Mouse (Mus musculus) kidney, adult 9 months (tissue): ENCODE data around the gene Hras.

Source experiments
- DNase-seq: peaks from one replicate; pipeline ENCODE4 v3.0.0; 2022

The Hras gene

DNA sequence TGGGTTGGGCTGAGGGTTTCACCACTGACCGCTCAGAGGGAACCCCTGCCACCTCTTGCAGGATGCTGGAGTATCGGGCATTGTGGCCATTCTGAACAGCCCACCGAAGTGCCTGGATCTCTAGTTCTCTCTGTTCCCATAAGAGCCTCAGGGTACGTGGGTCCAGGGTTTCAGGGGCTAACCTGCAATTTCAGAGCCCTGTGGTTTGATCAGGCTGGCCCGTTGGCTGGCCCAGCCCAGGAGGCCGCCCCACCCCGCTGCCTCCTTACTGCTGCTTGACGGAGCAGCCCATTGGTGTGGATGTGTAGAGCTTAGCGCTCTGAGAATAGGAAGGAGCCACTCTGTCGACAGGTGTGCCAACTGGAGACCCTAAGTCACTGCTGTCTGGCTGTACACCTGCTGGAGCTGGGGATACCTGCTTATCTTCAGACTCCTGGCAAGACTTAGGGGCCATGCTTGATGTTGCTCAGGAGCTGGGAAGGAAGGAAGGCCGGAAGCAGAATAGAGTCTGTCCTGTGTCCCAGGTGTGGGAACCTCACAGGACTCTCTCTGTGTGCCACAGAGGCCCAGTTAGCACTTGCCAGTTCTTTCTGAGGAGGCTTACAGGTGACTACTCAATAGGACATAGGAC is 19.9 kb upstream of the Hras start, which contains the start of gene Lmntd2:
Gene Lmntd2, minus strand, starts transcription at position 476 of the 631 bp plus-strand sequence.
- no peak for DNase-seq

DNA sequence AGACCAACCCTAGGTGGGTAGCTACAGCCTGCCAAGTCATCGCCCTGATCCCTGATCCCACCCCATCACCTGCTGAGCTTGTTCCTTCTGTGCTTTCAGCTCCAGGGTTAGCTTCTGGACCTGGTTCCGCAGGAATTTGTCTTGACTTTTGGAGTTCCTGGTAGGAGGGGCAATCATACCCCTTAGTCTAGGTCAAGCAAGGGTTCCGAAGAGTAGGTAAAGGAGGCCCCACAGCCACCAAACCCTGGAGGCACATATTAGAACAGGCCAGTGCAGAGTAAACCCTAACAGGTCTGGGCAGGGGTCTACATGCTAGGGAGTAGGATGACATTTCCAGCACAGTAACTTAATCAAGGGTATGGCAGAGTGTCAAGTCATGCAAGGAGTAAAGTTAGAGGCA is 19.3 kb upstream of the Hras start:
- no peak for DNase-seq

DNA sequence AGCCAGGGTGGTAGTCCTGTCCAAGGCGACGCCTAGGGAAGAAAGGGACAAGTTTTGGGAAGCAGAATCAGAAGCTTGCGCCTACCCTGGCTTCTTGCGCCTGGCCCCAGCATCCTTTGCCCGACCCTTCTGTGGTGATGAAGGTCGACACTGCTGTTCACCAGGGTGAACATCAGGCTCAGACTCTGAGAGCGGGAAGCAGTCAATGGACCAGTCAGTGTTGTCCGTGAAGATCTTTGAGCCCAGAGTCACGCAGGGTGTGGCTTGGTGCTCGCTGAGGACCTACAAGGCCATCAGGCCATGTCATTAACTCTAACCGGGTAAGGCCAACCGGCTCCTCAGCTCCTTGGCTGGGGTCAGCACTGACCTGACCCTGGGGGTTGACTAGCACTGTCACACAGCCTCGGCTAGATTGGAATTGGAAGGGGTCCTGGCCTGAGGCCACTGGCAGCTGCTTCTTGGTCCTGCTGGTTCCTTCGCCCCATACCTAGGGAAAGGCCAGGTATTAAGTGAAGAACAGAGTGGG is 16.9 kb upstream of the Hras start:
- DNase-seq = no peak

DNA sequence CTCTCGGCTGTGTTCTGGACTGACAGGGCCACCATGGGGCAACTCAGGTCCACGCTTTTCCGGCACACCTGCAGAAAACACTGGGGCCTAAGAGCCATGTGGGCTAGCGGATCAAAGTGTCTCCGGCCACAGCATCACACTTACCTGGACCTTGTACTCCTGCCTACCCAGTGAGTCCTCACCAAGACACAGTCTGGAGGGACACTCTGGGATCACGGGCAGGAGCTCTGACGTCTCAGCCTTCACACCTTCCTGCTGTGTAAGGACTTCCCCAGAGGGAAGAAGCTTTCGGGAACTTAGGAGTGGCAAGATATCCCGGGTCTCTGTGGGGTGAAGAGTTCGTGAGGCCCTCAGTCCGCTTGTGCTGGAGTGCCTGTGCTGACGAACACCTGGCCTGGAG is 16.3 kb upstream of the Hras start:
- no peak for DNase-seq

DNA sequence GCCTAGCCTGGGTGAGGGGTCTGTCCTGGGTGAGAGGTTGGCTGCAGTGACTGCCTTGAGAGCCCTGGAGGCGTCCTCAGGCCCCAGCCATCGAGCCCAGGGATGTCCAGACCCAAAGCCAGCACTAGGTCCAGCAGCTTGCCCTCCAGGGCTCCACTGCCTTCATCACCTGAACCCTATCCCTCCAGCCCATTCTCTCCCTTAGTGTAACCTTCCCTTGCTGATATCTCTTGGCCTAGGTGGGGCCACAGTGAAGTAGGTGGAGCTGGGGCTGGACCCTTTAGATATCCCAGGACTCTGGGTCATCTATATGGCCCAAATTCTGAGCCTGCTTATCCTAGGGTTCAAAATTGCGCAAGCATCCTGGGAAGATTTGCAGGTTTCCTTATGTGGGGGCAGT is 15.7 kb upstream of the Hras start:
- no peak for DNase-seq

DNA sequence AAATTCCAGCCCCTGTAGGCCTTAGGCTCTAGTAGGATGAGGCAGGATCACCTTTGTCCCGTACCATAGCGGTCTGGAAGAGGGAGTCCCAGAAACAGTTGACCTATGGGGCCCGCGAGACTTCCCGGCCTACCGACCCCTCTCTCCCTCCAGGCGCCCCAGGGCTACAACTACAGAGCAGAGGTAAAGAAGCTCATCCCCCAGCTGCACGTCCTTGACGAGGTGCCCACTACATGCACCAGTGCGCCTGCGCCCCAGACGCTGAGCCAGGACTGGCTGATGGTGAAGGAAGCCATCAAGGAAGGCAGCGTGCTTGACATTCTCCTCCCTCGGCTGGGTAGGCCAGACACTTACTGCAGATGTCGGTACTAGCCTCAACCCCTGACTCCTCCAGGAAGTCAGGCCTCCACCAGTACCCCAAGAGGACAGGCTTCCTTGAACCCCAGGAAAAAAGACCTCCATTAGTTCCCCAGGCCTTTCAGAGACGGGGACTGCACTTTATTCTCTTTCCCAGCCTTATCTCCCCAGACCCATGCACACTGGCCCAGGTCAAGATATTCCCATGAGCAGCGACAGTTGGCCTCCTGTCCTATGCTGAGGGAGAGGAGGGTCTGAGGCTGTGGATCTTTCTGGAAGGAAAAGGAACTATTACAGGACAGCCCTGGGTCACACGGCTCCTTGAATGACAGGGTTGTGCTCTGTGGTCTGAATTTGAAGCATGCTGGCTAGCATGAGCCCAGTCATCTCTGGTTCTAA is 12.6 kb upstream of the Hras start:
- no peak for DNase-seq

DNA sequence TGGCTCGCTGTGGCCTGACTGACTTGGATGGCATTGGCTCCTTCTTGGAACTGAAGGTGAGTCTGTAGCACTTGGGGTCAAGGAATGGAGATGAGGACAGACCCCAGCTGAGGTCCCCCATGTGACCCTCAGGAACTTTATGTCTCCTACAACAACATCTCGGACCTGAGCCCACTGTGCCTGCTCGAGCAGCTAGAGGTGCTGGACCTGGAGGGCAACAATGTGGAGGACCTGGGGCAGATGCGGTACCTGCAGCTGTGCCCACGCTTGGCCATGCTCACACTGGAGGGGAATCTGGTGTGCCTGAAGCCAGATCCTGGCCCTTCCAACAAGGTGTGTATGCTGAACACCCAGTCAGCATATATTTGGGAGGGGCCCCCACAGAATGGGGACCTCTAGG is 11.7 kb upstream of the Hras start:
- DNase-seq = no peak

DNA sequence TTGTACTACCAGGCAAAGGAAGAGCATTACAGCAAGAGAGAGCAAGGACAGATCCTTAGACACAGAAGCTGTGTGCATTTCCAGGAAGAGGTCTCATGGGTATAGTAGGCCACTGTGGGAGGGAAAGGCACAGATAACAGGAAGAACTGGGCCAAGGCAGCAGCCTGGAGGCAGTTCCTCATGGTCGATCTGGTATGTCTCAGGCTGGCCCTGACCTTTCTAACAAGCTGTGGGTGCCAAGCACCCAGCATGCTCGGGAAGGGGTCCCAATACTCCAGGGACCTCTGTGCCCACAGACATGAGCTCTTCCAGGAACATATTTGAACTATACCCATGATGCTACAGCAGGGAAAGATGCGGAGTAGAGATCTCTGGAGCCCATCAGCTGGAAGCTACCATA is 10.7 kb upstream of the Hras start:
- DNase-seq = no peak

DNA sequence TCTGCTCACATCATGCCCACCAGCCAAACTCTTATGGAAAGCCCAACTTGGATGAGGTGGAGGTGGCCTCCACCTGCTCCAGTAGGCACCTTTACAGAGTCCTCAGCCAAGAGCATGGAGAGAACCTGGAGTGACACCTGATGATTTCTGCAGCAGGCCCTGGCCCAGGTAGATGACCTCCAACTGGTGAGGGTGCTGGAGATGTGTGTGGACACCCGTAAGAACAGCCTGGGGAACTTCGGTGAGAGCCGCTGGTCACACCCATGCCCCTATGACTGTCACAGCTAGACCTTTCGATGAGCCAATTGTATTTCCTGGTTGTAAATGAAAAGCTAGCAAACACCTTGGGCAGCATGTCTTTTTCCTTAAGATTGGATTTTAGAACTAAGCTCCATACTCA is 4.3 kb upstream of the Hras start:
- DNase-seq = no peak

DNA sequence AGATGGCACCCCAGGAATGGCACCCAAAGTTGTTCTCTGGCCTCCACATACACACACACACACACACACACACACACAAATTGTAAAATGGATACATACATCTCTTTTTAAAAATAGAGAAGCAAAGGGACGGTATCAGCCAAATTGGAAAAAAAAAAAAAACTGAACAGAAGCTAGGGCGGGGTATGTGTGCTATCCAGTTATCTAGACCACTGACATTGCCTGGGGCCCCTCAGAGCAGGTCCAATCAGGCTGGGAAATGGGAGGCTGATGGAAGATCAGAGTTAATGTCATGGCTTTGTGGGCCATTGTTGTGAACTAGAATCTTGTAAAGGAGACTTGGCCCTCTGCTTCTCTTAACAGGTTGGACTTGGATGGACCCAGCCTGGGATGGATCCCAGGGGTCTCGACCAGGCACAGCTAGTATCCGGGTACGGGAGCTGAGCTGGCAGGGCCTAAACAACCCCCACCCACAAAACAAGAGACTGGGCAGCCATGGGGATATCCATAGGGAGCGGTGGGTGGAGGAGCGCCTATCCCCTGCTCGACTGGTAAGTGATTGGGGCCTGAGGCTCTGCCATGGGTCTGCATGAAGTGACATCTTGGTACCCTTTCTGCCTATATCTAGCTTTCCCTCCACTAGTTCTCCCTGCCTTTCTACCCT is 2.9 kb upstream of the Hras start:
- no peak for DNase-seq

DNA sequence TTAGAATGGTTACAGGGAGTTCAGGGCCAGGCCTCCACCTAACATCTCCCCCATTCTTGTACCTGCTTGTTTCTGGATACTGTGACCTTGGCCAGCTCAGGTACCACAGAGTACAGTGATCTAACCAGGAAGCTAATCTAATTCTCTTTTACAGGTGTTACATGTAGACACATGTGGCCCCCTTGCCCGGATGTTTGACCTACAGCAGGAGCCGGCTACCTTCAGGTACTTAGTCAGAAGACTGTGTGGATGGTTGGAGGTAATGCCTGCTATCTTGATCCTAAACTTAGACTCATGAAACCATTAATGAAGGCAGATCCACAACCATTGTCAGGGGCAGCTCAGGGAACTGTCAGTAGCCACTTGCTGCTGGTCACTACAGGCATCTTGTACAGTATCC is 1.9 kb upstream of the Hras start:
- DNase-seq = no peak

DNA sequence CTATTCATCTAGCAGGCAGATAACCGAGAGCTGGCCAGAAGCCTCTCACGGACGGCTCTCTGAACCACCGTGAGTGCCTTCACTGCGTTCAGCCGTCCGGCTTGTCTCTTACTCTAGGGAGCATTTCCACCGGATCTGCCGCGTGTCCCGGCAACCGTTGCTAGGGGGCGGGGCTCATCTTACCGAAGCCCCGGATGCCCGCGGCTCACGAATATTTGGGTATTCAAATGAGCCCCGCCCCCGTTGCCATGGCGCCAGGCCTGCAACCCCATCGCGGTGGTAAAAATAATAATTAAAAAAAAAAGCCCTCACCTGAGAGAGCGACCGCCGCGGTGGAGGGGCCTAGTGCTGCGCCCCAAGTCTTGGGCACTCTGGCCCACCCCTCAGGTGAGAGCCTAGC is 1.0 kb upstream of the Hras start:
- peak; percentile 95 for DNase-seq

DNA sequence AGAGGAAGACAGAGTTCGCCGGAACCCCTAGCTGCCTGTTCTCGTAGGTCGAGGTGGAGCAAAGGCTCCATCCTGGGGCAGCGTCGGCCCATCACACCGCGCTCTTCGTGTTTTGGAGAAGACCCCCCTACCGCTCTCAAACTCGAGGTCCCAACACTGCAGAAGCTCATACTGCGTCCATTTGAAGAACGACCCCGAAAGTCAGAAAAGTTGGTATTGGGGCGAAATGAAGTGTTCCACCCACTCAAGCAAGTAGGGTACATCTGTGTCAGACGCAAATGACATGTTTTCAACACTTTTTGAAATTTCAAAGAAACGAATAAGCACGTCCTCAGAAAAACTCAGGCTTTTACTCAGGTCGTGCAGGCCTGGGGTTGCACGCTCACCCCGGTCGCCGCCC is 604 bp upstream of the Hras start:
- DNase-seq = no peak

DNA sequence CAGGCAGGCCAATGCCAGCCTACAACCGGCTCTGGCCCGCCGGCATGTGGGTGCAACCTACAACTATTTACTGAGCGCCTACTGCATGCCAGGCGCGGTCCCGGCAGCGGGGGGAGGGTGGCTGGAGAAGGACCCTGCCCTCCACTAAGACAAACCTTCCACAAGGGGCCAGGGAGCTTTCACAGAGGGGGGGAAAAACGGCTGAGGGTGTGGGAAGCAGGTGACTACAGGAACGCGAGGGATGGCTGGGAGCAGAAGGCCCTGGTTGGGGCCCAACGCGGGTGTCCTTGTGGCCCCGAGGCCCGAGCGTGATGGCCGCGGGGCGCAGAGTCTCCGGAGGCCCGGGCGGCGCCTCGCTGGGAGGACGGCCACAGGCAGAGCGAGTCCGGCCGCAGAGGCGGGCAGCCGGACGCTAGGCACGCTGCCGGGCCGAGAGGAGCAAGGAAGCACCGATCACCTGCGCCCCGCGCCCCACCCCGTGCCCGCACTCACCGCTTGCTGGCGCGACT is 403 bp downstream of the Hras start:
- peak; percentile 54 for DNase-seq

DNA sequence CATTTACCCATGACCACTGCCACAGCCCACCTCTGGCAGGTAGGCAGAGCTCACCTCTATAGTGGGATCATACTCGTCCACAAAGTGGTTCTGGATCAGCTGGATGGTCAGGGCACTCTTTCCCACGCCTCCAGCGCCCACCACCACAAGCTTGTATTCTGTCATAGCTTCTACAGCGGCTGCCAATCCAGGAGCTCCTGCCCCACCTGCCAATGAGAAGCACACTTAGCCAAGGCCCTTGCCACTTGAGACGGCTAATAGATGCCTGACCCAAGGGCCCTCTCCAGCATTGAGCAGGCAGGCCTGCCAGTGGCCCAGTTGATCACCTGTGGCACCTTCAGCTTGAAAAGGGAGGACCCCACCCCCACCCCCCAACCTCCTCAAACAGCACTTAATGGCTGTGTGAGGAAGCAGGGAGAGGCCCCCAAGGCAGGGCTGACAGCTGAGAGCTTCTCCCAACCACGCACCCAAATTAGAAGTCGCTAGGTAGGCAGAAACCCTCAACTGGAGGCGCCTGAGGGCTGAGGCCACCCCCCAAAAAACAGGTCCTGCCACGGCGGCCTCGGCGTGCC is 943 bp downstream of the Hras start:
- DNase-seq = no peak

DNA sequence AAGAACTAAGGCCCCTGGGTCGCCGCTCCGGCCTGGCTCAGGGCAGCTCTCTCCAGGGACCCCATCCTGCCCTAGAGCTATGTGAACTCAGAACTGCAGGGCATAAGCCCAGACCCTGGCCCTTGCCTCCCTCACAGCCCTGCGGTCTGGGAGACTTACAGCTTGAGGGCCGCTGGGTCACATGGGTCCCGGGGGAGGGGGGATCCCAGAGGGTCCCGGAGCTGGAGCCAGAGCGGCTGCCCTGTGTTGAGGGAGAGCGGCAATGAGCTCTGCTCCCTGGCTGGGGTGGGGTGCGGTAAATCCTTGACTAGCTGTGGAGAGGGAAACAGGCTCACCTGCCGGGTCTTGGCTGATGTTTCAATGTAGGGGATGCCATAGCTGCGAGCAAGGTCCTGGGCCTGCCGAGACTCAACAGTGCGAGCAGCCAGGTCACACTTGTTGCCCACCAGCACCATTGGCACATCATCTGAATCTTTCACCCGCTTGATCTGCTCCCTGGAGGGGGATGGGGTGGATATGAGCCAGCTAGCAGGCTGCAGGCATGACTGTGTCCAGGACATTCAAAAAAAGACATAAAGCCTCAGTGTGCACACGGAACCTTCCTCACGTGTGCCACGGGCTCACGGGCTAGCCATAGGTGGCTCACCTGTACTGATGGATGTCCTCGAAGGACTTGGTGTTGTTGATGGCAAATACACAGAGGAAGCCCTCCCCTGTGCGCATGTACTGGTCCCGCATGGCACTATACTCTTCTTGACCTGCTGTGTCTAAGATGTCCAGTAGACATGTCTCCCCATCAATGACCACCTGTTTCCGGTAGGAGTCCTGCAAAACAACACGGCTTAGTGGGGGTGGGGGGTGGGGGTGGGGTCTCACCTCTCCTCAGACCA is 1.8 kb downstream of the Hras start:
- DNase-seq = no peak

DNA sequence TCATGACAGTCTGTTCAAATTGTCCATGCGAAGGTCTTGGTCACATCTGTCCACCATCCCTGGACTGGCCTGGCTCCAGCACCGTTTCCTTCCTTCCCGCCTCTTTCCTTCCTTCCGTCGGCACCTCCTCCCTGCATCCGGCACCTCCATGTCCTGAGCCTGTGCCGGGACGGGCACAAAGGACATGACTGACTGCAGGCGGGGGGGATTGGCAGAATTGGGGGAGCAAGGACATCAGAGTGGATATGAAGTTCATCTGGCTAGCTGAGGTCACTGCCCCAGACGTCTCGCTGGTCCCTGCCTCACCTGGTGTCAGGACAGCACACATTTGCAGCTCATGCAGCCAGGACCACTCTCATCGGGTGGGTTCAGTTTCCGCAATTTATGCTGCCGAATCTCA is 2.8 kb downstream of the Hras start:
- DNase-seq = peak; percentile 58

DNA sequence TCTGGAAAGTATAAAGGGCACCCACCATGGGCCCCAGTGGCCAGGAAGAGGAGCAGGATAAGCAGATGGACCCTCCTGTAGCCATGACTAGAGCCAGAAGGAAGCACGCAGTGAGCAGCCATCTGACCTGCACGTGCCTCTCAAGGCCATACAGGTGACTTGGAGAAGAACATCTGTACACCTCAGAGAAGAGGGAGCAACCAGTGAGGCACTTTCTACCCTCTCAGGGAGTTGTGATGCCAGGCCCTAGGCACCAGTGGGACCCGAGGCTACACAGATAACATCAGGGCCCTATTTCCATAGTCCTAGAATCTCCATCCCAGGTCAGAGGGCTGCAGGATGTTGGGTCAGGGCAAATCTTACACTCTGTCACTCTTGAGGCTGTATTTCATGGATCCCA is 3.6 kb downstream of the Hras start:
- DNase-seq = no peak

DNA sequence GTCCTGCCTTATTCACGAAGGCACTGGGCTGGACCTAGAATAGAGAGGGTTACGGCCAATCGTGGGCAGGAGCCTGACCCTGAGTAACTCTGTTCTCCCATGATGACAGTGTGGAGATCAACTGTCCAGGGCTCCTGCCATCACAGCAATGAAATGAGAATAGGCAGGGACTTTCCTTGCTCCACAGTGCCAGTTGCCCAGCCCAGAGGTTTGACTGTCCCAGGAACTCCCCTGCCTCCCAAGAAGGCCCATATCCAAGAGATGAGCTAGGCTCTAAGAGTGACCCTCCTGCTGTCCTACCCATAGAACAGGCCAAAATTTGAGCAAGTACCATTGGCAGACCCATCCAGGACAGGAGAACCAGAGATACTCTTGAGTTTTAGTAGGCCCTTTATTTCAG is 5.1 kb downstream of the Hras start:
- DNase-seq = no peak

DNA sequence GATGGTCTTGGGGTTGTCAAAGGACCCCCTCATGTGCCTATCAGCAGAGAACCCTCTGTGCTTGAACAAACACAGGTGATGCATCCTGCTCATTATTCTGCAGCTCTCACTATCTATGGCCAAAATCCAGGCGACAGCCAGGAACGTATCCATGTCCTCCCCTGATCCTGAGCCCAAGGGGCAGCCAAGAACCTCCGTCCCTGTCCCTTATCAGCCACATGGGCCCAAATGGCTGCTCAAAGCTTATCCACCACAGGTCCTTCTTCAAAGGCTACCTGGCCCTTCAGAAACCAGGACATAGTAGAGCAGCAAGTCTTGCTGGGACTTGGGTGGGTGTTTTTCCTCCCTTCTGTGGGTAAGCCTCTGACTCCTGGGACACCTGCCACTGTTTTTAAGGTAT is 5.6 kb downstream of the Hras start:
- DNase-seq = no peak

DNA sequence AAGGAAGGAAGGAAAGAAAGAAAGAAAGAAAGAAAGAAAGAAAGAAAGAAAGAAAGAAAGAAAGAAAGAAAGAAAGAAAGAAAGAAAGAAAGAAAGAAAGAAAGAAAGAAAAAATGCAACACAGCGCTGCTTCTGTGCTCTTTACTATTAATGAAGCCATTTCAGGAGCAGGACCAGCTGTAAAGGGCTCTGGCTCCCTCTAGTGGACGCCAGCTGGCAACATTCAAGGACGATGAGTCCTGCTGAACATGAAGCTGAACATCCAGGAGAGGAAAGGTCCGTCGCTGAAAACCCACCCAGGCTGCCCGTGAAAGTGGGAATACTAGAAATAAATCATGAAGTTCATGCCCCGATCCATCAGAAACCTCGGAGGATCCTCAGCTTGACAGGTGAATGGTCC is 17.6 kb downstream of the Hras start:
- DNase-seq = peak; percentile 93

DNA sequence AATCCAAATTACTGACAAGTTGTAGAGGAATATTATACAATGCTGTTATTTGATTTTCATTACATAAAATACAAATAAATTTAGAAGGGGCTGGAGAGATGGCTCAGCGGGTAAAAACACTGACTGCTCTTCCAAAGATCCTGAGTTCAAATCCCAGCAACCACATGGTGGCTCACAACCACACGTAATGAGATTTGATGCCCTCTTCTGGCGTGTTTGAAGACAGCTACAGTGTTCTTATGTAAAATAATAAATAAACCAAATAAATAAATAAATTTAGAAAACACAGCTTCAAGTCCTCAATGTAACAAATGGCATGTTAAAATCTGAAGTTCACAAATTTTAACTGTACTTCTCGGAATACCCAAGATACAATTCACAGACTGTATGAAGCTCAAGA is 18.7 kb downstream of the Hras start:
- no peak for DNase-seq
